Mouse (Mus musculus) gastrocnemius, adult 8-10 months (tissue): Measurements from ENCODE around the gene Ppp1r12b. TPM values are rescaled to one million over a fixed set of nuclear protein-coding genes. Genes with fewer than 3 reads are reported as not detected.
A peak's percentile ranks its signal among the peaks of the same experiment; 100 is the strongest.

Source experiments
- DNase-seq, 2 experiments: peaks; one replicate each; pipeline ENCODE4 v3.0.0; 2022; ENCODE audit warnings: low spot score in 2 of 2
- total RNA-seq, 4 experiments: library from RNA; stranded (reverse); gene quantifications; 2 replicates each; pipeline ENCODE4 v1.2.4; 2022

Ppp1r12b gene
- total RNA-seq, 4 experiments from 2014 or later: 167 to 191 (median 183) TPM

DNA sequence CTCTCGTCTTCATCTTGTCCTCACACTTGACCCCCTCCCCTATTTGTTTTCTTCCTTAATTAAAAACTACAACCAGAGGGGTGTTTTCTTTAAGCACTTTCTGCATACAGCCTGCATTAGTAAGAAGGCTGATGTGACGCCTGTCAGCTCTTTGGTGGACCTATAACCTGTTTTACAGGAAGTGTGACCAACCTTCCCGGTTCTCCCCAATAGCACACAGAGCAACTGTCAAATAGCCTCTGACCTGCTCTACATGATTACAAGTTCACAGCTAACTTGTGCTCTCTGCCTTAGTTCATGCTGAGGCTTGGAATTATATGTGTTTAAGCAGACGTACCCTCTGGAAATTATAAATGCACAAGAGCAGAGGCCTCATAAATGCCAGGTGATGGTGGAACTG lies 189.3 kb downstream of the Ppp1r12b start:
- no peak for DNase-seq

DNA sequence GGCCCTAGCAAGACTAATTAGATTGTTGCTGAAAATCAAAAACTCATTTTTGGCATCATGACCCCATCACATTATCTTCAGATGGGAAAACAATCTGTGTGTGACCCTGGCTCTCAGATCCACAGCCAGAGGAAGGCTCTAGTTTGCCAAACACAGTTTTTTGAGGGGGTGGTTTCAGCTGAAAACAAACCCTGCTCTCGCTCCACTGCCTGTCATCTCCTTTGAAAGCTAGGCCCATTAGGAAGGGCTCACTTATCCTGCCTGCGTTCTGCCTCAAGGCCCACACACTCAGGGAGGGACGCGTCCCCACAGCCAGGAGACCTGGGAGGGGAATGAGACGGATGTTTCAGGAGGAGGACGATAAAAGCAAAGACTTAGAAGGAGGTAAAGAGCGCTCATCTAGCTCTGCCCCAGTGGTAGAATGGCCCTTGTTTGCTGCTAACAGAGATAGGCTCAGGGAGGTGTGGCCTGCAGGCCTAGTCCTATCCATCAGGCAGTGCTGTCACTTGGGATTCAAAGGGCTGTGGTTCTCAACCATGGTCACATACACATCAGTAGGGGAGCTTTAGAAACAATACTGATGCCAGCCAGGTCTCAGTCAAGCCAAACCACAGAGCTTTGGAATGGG lies 190.8 kb downstream of the Ppp1r12b start:
- no peak for DNase-seq

DNA sequence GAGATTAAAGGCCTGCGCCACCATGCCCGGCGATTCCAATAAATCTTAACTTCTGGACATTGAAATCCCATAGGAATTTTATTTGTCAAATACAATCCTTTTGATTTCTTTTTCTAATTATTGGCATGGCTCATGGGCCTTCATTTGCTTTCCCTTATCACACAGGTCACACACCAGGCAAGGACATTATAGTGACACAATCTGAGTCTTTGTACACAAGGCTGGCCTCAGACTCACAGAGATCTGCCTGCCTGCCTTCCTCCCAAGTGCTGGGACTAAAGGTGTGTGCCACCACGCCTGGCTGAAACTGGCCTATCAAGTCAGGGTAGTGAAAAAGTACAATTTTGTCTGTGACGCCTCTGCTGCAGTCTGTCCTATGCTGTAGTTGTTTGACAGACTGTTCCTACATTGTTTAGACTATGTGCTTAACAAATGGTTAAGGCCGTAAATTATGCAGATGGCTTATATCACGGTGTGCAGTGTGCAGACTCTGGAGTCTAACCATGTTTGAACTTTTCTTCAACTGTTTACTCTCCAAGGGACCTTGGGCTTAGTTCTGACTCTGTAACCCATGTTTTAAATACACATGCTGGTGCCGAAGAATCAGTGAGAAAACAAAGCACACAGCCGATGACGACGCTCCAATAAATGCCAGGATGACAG lies 191.8 kb downstream of the Ppp1r12b start:
- DNase-seq: no peak

DNA sequence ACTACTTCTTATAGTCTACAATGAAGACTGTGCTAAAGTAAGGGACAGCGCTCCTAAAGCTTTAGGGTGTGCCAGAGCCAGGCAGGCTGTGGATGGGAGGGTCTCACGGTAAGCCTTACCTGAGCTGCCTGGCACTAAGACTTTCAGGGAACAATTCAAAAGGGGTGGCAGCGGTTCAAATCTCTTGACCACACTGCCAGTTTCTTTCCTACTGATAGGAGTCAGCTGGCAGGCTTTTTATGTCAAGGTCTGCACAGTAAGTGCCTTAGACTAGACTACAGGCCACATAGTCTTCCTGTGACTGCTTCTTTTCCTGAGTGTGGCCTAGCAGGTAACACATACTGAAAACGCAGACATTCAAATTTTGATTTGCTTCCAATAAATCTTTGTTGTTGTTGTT lies 192.5 kb downstream of the Ppp1r12b start:
- DNase-seq: no peak

DNA sequence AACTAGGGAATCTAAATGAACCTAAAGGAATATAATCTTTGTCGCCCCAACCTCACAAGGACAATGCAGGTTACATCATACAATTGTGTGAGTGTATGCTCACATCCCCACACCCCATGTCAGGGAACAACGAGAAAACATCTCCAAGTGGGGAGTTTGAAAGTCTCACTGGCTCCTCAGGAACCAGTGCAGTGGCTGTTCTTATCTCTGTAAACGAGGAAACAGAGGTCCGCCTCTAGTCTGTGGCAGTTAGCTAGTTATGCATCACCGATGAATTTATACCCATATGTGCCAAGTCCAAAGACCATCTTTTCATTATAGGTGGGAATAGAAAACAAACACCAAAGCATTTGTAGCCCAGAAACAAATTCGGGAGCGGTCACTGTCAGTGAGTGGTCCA lies 194.2 kb downstream of the Ppp1r12b start:
- DNase-seq: no peak

DNA sequence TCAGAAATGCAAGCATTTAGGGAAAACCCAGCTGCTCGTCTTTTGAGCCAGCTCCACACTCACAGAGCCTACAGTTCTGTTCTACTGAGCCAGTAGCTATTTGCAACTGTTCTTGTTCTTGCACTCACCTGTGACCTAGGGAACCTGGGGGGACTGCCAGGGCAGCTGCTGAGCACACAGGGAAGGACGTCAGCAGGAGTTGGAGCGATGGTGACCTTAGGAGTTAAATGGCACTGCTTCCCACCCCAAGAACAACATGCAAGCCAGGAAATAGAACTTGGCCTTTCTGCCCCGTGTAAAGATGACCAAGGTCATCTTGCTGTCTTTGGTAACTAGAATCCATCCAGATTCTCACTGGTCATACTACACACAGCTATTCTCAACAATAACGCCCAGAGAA lies 195.1 kb downstream of the Ppp1r12b start:
- no peak for DNase-seq

DNA sequence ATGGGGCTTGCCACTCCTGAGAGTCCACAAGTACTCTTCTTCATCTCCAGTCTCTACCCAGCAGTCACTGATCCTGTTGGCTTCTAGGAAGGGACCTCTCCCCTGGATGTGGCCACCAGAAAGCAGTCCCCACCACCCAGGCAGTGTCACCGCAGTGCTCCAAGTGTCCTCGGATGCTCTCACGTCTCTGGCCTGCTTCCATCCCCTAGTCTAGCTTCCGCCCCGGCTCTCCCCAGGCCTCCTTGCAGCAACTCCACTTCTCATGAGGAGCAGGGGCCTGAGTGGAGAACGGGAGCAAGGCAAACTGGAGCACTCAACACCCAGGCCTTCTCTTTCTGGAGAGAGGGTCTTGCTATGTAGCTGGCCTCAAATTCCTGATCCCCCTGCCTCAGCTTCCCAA lies 196.6 kb downstream of the Ppp1r12b start:
- DNase-seq: no peak

DNA sequence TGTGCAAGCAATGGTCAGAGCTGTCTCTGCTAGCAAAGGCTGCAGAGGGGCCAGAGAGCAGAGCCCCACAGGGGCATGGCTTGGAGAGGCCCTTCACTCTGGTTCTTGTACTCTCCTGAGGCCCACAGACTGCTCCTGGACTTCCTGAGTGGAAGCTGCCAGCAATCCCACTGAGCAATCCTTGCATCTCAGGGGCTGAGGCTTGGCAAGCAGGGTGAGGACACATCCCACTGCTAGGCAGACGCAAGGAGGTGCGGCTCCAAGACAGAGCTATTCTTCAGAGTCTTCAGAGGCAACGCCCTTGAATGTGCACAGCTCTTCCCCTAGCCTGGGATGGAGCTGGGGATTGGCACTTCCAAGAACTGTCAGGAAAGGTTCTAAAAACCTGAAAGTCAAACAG lies 198.5 kb downstream of the Ppp1r12b start:
- peak in 1 of 2 experiments; percentile 32 for DNase-seq

DNA sequence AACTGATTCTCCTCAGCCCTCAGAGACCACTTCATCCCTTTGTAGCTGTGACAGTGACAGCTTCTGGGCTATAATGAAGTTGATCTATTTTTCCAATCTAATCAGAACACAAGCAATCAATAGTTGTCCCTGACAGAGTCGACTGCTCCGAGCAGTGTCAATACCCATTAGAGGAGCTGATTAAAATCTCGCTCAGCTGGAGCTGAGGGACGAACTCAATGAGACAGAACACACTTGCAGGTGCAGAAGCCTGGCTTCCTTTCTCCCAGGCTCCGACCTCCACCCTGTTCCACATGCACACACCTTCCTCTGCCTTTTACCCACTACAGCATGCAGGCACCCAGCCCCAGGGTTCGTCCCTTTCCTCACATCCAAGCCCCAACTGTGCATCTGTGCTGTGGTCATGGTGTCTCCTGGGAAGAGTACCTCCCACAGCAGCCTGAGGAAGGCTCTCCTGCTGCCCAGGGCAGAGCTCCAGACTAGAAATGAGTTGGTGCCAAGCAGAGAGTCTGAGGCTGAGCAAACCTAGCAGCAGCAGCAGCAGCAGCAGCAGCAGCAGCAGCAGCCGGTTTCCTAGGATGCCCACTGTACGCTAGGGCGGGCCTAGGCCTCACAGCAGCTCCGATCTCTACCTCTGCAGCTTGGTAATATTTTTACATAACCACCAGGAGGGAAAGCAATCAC lies 199.4 kb downstream of the Ppp1r12b start:
- no peak for DNase-seq

DNA sequence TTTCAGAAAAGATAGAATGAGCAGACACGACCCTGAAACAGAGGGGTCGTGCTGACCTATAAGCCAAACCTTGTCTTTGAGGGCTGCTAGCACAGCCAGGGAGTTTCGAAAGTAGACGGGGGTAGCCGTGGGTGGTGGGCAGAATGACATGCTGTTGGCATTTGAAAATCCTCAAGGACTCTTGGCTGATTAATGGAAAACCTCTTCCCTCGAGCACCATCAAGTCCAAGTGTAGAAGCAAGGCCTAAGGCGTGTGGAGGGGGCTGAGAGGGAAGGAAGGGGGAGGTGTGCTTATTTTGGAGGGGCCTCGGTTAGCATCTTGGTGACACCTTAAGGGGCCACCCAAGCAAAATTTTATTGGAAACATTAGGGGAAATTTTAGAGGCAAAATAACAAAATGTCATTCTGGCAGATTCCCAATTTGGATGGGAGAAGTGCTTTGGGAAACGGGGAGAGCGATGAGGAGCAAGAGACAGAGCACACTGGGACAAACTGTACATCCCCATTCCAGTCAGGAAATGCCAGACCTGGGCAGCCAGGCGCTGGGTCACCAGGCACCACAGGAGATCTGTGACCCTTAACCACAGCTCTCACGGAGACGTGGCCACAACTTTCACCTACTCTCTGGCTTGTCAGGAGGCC lies 200.1 kb downstream of the Ppp1r12b start:
- DNase-seq: no peak

DNA sequence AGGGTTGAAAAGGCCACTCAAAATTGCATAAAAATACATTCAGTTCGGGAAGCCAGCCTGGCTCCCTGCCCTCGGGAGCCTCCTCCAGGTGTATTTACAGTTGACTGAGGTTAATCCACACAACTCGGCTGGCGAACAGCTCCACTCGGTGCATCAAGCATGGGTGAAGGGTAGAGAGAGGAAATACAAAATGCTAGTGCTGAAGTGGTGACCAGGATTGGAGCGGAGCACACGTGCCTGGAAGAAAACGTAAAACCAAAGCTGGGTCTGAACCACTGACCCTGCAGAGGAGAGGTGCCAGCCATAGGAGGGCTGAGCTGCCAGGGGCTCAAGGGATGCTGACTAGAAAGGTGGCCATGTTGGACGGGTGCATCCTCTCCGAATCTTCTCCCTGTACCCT lies 200.9 kb downstream of the Ppp1r12b start:
- DNase-seq: no peak

DNA sequence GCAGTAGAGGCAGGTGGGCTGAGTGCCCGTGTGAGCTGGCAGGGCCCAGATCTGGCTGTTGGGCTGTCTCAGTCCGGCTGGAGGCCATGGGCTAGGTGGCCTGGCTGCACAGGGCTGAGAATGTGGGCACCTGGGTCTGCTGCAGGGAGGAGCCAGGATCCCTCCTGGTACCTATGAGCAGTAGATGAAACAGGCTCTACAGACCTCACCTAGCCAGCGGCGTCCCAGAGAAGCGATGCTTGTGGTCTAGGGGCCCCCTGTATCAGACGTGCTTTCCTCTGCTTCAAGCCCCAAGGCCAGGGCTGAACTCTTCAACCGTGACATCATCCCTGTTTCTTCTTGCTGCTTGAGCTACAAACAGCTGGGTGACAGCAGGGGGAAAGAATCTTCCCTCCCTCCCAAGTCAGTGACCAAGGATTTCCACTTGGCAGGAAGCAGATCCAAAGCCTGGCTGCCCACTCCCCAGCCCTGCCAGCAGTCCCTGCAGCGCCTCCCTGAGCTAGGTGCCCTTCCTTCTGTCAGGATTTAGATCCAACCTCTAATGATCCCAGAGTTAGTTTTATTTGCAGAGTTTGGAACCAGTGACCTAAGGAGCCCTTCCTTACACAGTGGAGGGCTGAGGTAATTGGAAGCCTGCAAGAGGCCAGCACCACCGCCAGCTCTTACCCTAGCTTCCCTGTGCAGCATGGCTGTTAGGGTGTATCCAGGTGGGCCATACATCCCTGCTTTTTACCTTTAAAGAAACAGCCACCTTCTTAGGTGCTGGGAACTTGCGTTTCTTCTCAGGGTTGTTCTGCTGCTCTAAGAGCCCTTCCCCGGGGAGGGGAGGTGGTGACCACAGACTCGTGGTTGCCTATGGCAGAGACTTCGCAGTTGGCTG lies 201.8 kb downstream of the Ppp1r12b start:
- peak; percentile 55 to 56 for DNase-seq

DNA sequence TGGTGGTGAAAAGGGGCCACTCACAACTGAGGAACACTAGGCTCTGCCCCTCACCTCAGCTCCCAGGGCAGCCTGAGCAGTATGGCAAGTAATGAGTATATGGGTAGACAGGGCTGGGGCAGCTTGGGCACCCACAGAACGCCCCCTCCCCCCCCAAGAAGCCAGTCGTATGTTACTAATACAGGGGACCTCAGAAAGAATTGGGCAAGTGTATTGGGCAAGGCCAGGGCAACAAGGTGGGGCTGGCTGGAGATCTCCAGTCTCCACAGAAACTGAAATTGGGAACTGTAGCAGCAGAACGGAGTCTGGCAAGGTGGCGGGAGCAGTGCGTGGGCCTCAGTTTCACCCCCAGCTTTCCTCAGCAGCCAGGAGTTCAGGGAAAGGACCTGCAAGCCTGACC lies 203.3 kb downstream of the Ppp1r12b start:
- DNase-seq: no peak

DNA sequence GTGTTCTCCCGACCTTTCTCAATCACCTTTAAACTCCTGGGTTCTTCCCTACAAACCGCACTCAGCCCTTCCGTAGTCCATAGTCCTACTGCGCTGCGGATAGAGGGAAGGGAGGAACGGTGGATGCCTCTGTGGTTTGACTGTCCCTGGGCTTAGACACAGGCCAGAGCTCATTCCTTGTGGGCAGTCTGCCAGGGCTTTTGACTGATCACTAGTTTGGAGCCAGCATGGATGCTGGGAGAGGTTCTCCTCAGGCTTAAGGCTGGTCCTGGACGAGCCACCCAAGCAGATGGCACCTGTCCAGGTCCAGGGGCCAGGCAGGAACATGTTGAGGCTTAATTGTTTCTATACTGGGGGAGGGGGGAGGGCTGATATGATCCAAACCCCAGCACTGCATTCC lies 205.9 kb downstream of the Ppp1r12b start:
- DNase-seq: peak; percentile 45 to 54

DNA sequence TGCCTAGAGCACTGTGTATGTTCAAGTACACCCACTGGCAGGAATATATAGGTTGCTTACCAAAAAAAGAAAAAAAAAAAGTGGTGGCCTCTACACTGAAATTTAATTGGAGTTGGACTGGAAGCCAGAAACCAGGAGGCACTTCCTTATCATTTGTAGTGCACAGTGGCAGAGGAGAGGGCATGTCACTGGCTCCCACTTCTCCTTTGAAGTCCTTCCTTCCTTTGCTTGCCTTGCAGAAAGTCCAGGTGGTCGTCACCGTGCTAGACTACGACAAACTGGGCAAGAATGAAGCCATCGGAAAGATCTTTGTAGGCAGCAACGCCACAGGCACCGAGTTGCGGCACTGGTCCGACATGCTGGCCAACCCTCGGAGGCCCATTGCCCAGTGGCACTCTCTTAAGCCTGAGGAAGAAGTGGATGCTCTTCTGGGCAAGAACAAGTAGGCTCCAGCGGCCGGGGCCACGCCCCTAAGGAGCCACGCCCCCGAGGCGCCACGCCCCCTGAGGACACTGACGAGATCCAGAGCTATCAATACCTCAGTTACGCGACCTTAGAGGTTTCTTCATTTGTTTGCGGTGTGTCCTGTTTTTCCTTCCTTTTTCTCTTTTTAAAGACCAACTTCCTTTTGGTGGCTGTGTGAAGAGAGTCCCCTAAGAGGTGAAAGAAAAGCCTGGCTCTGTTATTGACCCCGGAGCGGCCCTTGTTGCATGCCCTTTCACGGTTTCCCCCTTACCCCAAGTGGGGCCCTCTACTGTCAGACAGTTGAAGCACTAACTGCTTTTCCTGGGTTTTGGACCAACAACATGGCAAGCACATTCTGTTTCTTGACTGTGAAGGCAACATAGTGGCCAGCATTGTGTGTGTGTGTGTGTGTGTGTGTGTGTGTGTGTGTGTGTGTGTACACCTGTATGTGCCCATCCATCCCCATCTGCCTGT lies 208.2 kb downstream of the Ppp1r12b start:
- DNase-seq: peak; percentile 69 to 70

DNA sequence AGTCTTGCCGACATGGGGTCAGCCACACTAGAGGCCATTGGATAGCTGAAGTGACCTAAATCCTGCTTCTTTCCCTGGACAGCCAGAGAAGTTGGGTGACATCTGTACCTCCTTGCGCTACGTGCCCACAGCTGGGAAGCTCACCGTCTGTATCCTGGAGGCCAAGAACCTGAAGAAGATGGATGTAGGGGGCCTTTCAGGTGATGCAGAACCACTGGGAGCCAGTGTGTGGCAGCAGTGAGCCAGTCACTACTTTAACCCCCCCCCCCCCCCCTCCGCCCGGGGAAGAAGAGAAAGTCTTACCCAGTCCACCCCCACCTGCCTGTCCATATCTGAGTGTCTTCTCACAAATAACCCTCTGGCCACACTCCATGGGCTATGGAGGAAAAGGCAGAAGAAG lies 210.1 kb downstream of the Ppp1r12b start:
- DNase-seq: peak in 1 of 2 experiments; percentile 33

DNA sequence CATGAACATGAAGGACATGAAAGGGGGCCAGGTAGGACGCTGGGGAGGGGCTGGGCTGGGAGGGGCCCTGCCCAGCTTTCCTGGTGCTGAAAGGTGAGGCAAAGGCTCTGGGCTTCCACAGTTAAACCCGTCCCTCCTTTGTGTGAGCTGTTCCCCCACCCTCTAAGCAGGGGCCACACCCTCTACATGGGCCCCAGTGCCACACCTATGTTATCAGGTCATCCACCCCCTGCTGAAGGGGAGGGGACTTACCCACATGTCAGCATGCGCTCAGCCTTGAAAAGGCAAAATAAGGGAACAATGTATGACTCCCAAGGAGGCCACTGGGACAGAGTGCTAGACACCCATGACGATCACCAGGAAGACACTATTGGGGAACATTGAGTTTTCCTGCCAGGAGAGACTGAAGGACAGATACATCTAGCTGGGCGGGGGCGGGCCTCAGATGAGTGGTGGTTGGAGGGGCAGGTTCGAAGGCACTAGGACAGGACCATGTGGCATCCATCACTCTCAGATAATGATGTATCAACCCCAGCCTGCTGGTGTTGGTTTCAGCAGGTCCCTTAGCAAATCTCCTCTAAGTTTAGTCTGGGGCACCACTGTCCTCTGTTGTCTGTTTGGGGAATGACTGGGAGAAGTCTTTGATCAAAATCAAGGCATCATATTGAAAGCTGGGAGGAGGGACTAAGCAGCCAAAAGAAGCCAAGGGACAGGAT lies 213.6 kb downstream of the Ppp1r12b start:
- no peak for DNase-seq

DNA sequence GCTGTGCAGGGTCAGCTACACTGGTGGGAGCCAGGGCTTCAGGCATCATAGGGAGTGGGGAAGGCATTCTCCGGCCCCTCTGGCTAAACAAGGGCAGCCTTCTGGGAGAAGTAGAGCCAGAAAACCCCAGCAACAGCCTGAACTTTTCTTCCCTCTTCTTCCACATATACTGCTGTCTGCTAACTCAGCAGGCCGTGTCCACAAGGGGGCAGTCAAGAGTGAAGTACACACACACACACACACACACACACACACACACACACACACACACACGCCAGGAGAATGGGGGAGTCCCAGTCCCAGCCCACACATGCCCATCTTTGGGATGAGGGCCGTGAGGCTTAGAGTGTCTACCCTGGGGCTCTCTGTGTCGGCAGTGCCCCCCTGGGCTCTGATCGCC lies 214.3 kb downstream of the Ppp1r12b start:
- DNase-seq: no peak

DNA sequence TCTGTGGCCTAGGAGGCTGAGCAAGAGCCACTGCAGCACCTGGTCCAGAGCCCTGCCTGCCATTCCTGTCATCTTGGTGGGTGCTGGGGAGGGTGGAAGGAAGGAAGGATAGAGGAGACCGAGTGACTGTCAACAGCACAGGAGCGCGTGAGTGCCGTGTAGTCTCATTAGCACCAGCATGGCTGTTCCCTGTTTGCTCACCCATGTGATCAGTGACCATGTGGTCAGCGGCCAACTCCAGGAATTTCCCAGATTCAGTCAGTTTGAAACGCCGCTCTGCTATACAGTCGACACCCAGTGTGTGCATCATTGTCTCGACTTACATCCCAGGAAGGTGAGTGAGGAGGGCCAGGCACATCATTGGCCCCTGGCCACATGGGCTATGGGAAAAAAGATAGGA lies 218.3 kb downstream of the Ppp1r12b start:
- DNase-seq: no peak

DNA sequence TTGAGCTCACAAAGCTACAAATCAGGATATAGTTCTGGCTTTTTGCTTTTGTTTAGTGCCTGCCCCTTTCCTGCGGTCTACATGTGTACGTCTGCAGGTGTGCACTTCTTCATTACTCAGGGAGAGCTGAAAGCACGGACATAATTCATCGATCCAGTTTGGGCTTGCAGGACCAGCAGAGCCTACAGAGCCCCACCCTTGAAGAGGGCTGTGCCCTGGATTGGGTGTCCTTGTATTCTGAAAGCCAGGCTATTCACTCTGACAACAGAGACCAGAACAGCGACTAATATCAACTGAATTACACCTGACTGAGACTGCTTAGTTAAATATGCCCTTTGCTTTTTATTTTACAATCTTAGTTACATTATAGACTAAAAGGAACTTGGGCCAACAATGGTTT lies 222.1 kb downstream of the Ppp1r12b start:
- DNase-seq: no peak
